Mouse (Mus musculus) liver, postnatal 0 days (tissue): ENCODE results near the gene Cs.

ENCODE experiments used
- CTCF ChIP-seq: sonication (generic); IDR thresholded peaks from 2 replicates; pipeline ENCODE4 v1.5.1; 2016; ENCODE audit warnings: antibody characterized with exemption, low read depth
- EP300 ChIP-seq: IDR thresholded peaks from 2 replicates; pipeline ENCODE4 v1.6.1; 2016; ENCODE audit warnings: antibody characterized with exemption, low read depth, mild to moderate bottlenecking

GRCm38 (mm10) chr10:128309654-128310053 lies 27.9 kb upstream of the Cs start:
- TF ChIP-seq CTCF (no peak), EP300 (no peak)
